19 mouse cellular contexts compared by ENCODE assay signal in the genomic region with DNA sequence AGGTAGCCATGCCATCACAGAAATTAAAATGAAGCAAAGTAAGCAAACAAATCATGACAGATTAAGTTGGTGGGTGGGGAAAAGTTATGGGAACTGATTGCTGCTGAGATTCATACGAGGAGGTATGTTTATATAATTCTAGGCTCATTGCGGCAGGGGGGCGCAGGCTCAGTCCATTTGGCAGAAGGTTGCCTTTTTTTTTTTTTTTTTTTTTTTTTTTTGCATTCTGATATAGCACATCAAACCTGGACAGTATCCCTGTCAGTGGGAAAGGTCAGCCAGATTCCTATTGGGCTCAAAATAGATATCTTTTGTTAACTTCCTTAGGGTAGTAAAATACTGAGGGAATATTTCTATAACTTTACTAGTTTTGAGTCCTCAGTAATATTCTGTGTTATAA.
DNase-seq lines count a peak whose midpoint lies in the region; ATAC-seq and TF ChIP-seq lines count a peak whose summit lies in the region.
"Had no signal": no experiment of that assay in that cellular context is flagged by ENCODE, and none has a peak within 500 bp of the region (broad histone marks: within the 10 kb centered on the region; RNA-seq: fewer than 3 reads in every experiment).

No protein-coding gene starts in this region.

- WGBS in midbrain, postnatal 0 days = 87% methylated on average over 3 of the region's 3 CpGs
- WGBS in midbrain, embryonic 15.5 days = 87% methylated on average over 3 of the region's 3 CpGs

- intact Hi-C loops in heart, postnatal 25 days (cut with DNase I) = no loop called here

- no peak overlapping the region for H3K4me3 ChIP-seq in midbrain, postnatal 0 days (ENCODE audit: low read depth, low read length)
- H3K4me3 ChIP-seq in midbrain, embryonic 15.5 days = no peak overlapping the region
- H3K4me3 ChIP-seq: gastrocnemius, adult 2 months; heart, embryonic 12.5 days; hindbrain, embryonic 12.5 days; intestine, embryonic 15.5 days had no signal

- TF ChIP-seq CTCF in midbrain, postnatal 0 days (IDR thresholded peaks at IDR 0.05) = no peak

- H3K27me3 ChIP-seq in midbrain, postnatal 0 days (ENCODE audit: insufficient read depth, low read length) = no peaks in the 10 kb centered on the region
- H3K27me3 ChIP-seq in midbrain, embryonic 15.5 days (replicated peaks) = no peaks in the 10 kb centered on the region
- H3K27me3 ChIP-seq: CH12.LX; heart, embryonic 12.5 days; hindbrain, embryonic 12.5 days; intestine, embryonic 15.5 days had no signal

- H3K36me3 ChIP-seq in midbrain, postnatal 0 days (ENCODE audit: insufficient read depth, low read length) = no peaks in the 10 kb centered on the region
- no peaks in the 10 kb centered on the region for H3K36me3 ChIP-seq in midbrain, embryonic 15.5 days (replicated peaks)
- H3K36me3 ChIP-seq: heart, embryonic 12.5 days; hindbrain, embryonic 12.5 days; intestine, embryonic 15.5 days had no signal

- peak; percentile 0 for DNase-seq in midbrain, postnatal 0 days (ENCODE audit: low spot score)
- peak; percentile 76 to 79 for DNase-seq in cerebellum, adult 18-20 months
- peak; percentile 81 for DNase-seq in cerebellum, adult 9-11 months
- DNase-seq in cerebellum, postnatal 36 days = peak; percentile 75 to 79
- no peak for DNase-seq in testis, postnatal 14 days (ENCODE audit: low spot score)
- no peak for DNase-seq in heart, postnatal 25 days (ENCODE audit: low spot score)
- DNase-seq in heart, adult 11 months = no peak
- DNase-seq: adrenal gland, postnatal 14 days; gastrocnemius, adult 2 months; heart, postnatal 4 days; kidney, adult 18-20 months had no signal

- H3K27ac ChIP-seq in midbrain, postnatal 0 days (ENCODE audit: low read depth, low read length) = no peak overlapping the region
- H3K27ac ChIP-seq in midbrain, embryonic 15.5 days = no peak overlapping the region
- H3K27ac ChIP-seq: gastrocnemius, adult 2 months; hindbrain, embryonic 12.5 days; intestine, embryonic 15.5 days had no signal

- no peak overlapping the region for H3K4me2 ChIP-seq in midbrain, postnatal 0 days (ENCODE audit: low read depth, low read length, poor library complexity, severe bottlenecking)
- H3K4me2 ChIP-seq in midbrain, embryonic 15.5 days = no peak overlapping the region
- H3K4me2 ChIP-seq: heart, embryonic 12.5 days; hindbrain, embryonic 12.5 days; intestine, embryonic 15.5 days had no signal

- no peak overlapping the region for H3K9ac ChIP-seq in midbrain, postnatal 0 days (replicated peaks; ENCODE audit: low read length, poor library complexity, severe bottlenecking)
- no peak overlapping the region for H3K9ac ChIP-seq in midbrain, embryonic 15.5 days
- H3K9ac ChIP-seq: heart, embryonic 12.5 days; hindbrain, embryonic 12.5 days; intestine, embryonic 15.5 days had no signal

- ATAC-seq in midbrain, postnatal 0 days (ENCODE audit: low FRiP score) = no peak
- ATAC-seq in midbrain, embryonic 15.5 days (replicated peaks) = no peak
- ATAC-seq: activated CD4-positive, CD25-positive, alpha-beta regulatory T cell, adult 4 months; forebrain, embryonic 14.5 days; intestine, embryonic 15.5 days; Patski had no signal

- H3K9me3 ChIP-seq in midbrain, postnatal 0 days (ENCODE audit: low read length) = no peaks in the 10 kb centered on the region
- H3K9me3 ChIP-seq in midbrain, embryonic 15.5 days = no peaks in the 10 kb centered on the region
- H3K9me3 ChIP-seq: heart, embryonic 12.5 days; hindbrain, embryonic 12.5 days; intestine, embryonic 15.5 days had no signal

- H3K4me1 ChIP-seq in midbrain, postnatal 0 days (ENCODE audit: insufficient read depth, low read length) = no peaks in the 10 kb centered on the region
- no peaks in the 10 kb centered on the region for H3K4me1 ChIP-seq in midbrain, embryonic 15.5 days
- H3K4me1 ChIP-seq: heart, embryonic 12.5 days; hindbrain, embryonic 12.5 days; intestine, embryonic 15.5 days had no signal

Comparison
In these comparisons a context has a peak if more than half of its experiments do, and no peak if none do; other contexts are left out.
1. DNase-seq: peak in midbrain, postnatal 0 days (single experiment), cerebellum, adult 18-20 months (2 of 2), cerebellum, adult 9-11 months (single experiment) and cerebellum, postnatal 36 days (2 of 2); none in testis, postnatal 14 days (single experiment), heart, postnatal 25 days (single experiment) and heart, adult 11 months (single experiment).